Comparison of ENCODE assay signal across 23 mouse cellular contexts in the genomic region with DNA sequence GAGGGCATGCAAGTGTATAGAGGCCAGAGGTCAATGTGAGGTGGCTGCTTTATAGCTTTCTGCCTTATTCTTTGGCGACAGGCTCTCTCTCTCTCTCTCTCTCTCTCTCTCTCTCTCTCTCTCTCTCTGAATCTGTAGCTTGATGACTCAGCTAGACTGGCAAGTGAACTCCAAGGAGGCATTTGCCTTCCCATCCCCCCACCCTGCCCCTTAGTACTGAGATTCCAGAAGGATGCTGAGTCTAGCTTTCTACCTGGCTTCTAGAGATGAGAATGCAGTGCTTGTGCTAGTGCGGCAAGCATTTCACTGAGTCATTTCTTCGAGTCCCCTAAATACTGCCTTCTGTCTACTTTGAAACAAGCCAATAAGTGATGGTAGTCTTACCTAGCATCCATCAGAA.
"Had no signal": no experiment of that assay in that cellular context is flagged by ENCODE, and none has a peak within 500 bp of the region (broad histone marks: within the 10 kb centered on the region; RNA-seq: fewer than 3 reads in every experiment).

No protein-coding gene starts in this region.

- H3K27me3 ChIP-seq: heart, embryonic 12.5 days; hindbrain, embryonic 13.5 days; hindbrain, embryonic 15.5 days; kidney, embryonic 15.5 days; limb, embryonic 13.5 days; limb, embryonic 15.5 days; liver, embryonic 12.5 days had no signal

- H3K9ac ChIP-seq: heart, embryonic 12.5 days; hindbrain, embryonic 13.5 days; hindbrain, embryonic 15.5 days; kidney, embryonic 15.5 days; limb, embryonic 13.5 days; limb, embryonic 15.5 days; liver, embryonic 12.5 days; liver, embryonic 14.5 days had no signal

- DNase-seq: gastrocnemius, postnatal 14 days; gastrocnemius, postnatal 36 days; heart, adult 18-20 months; heart, postnatal 10 days; kidney, adult 11 months; kidney, adult 2 months; kidney, adult 9 months; kidney, postnatal 14 days; kidney, postnatal 36 days; layer of hippocampus, adult 9-11 months; layer of hippocampus, postnatal 36 days; left cerebral cortex, postnatal 4 days had no signal

- H3K4me3 ChIP-seq: heart, embryonic 10.5 days; heart, embryonic 12.5 days; hindbrain, embryonic 13.5 days; hindbrain, embryonic 15.5 days; kidney, embryonic 15.5 days; limb, embryonic 13.5 days; limb, embryonic 15.5 days; liver, embryonic 12.5 days had no signal

- H3K27ac ChIP-seq: heart, embryonic 10.5 days; hindbrain, embryonic 13.5 days; hindbrain, embryonic 15.5 days; hindbrain, postnatal 0 days; kidney, embryonic 15.5 days; kidney, postnatal 0 days; limb, embryonic 13.5 days; limb, embryonic 15.5 days; liver, embryonic 12.5 days; liver, embryonic 14.5 days had no signal

- H3K4me1 ChIP-seq: hindbrain, embryonic 13.5 days; hindbrain, embryonic 15.5 days; kidney, embryonic 15.5 days; limb, embryonic 15.5 days had no signal

- H3K36me3 ChIP-seq: hindbrain, embryonic 13.5 days; hindbrain, embryonic 15.5 days; limb, embryonic 13.5 days; limb, embryonic 15.5 days; liver, embryonic 12.5 days had no signal
